Mouse (Mus musculus): ENCODE measurements around the gene Lacc1.
"Not testable (repeated sequence)": the region's sequence is repeated elsewhere in the genome, so short reads cannot be mapped to it uniquely, and the experiment has no call there.

Gene Lacc1

DNA sequence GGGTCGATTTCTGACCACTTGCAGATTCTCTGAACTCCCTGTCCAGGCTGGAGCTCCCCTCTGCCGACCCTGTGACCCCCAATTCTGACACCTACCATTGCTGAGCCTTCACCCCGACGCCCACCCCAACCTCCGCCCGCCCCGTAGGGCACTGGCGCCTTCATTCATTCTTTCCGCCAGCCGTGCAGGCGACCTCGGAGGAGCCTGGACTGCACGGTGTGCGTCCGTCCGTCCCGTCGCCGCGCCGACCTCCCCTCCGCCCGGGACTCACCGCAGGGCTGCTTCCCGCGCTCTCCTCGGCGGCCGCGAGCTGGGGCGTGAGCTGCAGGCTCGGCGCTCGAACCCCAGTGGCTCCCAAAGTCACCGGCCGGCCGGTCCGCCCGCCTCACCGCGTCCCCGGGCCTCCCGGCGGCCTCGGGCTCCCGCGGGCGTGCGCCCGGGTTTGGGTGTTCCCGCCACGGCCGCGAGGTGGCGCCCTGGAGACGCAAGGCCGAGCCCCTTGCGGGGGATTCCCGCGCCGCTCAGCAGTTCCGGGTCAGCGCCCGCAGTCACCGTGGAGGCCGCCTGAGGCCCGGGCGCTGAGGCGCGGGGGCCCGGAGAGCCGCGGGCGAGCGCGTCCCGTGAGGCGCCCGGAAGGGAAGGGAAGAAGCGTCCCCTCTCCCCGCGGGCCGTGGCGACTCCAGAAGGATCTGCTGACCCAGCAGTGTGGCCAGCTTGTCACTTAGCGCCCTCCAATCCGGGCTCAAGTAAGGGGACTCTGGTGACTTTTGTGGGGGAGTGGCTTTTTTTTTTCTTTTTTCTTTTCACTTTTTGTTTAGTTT lies at the start of gene Lacc1, which contains the start of gene Ccdc122:
Lacc1 (minus strand) TSS at position 679 of the 821 bp plus-strand sequence.
Ccdc122 (plus strand) TSS at position 547 of the 821 bp plus-strand sequence.
- ATAC-seq (ENCODE audit: insufficient number of reproducible peaks, low FRiP score, low TSS enrichment), result peak; percentile 49

DNA sequence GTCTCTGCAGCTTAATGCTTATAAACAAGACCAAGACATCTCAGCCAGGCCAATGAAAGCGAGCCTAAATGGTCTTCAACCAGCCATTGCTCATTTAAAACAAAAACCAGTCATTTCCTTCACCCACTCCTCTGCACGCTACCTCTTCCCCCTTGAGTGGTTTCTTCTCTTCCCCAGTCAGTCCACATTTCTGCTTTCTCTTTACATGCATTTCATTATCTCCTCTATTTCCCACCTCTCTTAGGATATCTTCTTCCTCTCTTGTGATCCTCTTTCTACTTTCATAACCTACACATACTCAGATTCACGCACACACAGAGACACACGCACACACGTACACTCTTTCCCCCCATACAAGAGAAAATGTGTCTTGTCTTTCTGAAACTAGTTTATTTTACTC lies 44.5 kb upstream of the Lacc1 start:
- no peak for ATAC-seq (ENCODE audit: insufficient number of reproducible peaks, low FRiP score, low TSS enrichment)

DNA sequence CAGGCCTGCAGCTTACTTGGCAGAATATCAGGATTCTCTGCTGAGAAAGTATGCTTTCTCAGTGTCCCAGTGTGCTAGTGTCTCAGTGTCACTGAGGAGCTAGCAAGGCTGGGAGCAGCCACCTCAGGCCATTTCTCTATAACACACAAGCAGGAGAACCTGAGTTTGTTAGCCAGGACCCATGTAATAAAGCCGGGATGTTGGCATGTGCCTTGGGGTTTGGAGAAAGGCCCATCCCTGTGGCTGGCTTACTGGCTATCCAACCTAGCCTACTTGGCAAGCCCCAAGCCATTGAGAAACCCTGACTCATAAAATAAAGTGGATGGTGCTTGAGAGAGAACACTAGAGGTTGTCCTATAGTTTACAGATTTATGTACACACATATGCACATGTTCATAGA lies 32.7 kb upstream of the Lacc1 start:
- no peak for ATAC-seq (ENCODE audit: insufficient number of reproducible peaks, low FRiP score, low TSS enrichment)

DNA sequence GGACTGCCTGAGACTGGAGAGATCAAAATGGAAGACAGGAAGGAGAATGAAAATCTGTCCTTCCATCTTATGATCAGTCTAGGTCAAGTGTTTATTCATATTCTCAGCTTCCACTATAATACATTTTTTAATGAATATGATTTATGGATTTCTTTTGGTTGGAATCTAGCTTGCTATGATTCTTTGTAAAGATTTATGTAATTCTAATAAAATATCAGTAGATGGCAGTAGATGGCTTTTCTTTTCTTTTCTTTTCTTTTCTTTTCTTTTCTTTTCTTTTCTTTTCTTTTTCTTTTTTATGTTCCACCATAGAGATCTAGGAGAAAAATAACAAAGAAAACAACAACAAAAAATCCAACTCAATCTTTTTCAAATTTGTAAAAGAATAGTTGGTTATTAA lies 16.6 kb upstream of the Lacc1 start:
- ATAC-seq (ENCODE audit: insufficient number of reproducible peaks, low FRiP score, low TSS enrichment), result no peak

DNA sequence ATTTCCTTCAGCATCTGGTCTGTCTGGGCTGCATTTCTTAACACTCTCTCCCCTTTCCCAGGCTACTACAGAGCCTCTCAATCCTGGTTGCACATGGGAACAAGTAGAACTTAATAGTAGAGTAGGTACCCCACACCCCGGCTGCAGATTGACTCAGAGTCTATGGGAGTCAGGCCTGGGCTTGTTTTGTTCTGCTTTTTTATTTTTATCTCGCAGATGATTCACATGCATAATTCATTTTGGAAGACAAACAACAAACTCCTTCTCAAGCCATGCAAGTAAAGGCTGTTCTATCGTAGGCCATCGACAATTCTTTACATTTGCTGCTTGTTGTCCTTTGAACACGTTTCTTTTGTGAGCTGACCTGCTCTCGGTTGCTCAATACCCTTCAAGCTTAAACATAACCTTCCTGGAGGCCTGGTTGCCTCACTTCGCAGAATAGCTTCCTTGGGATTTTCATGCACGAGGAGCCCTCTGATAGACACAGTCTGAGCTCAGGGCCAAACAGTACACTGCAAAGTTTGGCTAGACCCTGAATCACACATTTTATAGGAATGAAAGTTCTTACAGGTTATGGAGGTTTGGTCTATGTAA lies 1.2 kb upstream of the Lacc1 start:
- ATAC-seq (ENCODE audit: insufficient number of reproducible peaks, low FRiP score, low TSS enrichment), result no peak

DNA sequence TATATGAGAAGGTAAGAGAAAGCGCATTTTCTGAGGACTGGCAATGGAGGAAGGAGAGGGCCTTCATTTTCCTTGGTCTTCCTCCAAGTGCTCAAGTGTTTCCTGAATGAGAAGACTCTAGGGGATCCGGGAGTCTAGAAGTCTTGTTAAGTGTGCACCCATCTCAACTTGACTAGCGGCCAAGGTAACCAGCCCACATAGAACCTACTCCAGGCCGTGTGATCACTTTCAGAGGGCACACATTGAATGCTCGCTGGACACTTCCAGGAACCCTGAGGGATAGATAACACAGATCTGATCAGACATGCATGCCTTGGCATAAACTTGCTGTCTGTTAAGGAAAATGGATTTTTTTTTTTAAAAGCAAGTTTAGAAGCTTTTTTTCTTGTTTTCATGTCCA lies 626 bp upstream of the Lacc1 start:
- no peak for ATAC-seq (ENCODE audit: insufficient number of reproducible peaks, low FRiP score, low TSS enrichment)

DNA sequence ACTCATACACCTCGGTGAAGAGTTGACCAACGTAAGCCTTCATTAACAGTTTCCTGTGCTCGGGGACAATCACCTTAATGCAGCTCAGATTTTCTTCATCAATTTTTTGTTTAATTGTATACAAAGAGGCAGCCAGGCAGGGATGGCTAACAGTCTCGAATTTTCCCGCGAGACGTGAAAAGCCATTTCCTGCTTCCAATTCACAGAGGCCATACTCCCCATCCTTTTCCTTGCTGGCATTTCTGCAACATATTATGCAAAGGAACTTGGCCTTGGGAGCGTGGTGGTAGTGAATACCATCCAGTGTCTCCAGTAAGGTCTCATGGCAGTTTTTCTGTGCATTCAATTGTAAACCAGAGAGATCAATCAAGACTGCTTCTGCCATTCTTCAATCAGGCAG lies 1.7 kb downstream of the Lacc1 start:
- no peak for ATAC-seq (ENCODE audit: insufficient number of reproducible peaks, low FRiP score, low TSS enrichment)

DNA sequence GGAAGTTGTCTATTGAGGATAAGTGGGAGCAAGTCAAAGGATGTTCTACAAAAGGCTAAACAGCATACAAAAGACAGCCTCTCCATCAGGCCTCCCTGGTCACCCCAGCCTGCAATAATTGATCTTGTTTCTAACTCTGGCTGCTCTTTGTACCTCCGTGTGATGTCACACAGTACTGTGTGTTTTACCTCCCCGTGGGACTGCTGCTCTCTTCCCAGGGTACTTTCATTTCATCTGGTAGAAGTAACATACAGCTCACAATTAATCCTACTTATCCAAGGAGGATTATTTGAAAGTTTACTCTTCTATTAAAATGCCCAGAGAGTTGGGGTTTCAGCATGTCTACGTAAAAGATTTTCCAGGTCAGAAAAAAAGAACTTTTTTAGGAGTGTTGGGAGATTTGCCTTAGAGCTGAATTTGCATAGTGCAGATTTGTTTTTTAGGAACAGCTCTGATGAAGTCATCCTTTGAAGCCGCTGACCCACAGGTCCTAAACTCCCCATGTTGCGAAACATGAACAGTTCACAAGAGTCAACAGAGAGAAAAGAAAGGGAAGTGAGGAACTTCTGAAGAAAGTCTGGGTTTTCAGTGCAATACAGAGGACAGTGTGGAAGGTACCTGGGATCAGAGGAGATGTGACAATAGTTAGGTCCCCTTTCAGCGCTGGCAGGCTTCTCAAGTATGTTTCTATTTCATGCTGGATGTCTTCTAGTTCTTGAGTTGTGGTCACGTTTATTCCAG lies 2.4 kb downstream of the Lacc1 start:
- no peak for ATAC-seq (ENCODE audit: insufficient number of reproducible peaks, low FRiP score, low TSS enrichment)

DNA sequence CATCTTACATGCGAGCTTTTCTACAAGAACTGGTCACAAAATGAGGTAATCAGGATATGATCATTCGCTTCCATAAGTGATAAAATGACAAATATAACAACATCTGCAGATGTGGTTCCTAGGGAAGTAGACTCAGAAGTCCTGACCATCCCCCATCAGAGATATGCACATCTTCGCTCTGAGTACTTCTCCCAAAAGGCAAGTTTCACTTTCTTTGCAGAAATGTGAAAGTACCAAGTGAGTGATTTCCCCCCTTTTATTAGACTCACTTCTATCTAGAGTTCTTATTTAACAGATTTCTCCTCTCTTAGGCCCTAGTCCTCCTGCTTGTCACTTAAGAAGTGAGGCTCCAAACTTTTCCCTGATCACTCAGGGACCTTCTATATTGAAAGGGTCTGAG lies 3.3 kb downstream of the Lacc1 start:
- no peak for ATAC-seq (ENCODE audit: insufficient number of reproducible peaks, low FRiP score, low TSS enrichment)

DNA sequence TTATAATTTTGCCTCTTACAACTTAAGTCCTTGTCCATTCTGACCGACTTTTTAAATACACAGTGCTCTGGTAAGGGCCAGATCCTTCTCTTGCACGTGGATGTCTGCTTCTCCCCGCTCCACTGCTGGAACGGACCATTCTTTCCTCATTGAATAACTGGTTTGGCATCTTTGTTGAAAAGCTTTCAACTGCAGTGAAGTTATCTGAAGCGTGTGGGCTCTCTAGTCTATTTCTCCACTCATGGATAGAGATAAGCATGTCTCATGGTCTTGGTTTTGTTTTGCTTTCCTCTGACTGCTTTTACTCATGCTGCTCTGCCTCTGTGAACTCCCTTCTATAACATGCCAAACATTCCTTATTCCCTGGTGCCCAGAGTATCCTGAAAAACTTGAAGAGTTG lies 4.3 kb downstream of the Lacc1 start:
- no peak for ATAC-seq (ENCODE audit: insufficient number of reproducible peaks, low FRiP score, low TSS enrichment)

DNA sequence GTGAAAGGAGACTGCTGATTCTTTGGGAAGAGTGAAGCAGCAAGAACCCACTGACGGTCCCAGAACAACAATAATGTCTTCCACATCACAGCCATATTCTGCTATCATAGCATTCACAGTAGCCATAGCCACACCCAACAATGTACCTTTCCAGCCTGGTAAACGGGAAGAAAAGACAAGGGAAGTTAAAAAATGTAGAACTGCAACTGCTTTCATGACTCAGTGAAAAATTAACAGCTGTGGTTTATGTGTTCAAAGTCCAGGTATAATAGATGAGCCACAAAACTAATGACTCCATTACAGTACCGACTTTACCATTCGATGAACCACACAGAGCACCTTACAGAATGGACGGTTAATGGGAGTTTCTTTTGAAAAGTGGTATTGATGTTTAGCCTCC lies 5.9 kb downstream of the Lacc1 start:
- ATAC-seq (ENCODE audit: insufficient number of reproducible peaks, low FRiP score, low TSS enrichment), result no peak

DNA sequence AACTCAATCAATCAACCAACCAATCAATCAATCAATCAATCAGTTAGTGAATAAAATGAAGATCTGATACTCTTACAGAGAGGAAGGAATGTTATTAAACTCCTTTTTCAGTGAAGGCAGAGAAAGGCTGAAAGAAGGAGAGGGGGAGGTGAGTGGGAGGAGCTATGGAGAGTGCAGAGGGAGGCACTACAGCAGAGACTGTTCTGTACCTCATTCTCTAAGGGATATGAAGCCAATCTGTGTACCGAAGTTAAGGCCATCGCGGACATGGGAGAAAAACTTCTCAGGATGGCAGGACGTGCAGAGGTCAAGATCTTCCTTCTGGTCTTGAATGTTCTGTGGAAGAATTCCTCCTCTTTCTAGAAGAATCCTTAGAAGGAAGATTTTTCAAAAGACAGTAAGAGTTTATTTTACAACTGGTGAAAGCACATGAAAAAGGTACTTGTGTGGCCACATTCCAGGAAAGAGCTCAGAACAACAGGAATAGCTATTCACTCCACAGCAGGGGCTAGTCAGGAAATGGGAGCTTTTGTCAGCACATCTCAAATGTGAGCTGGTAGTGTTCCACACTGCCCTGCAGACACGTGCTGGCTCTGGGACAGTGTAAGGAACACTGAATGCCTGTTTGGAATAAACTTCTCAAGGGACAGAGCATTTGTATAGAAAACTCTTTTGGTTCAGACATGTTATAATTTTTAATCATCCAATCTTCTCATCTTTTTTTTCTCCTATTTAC lies 7.2 kb downstream of the Lacc1 start:
- ATAC-seq (ENCODE audit: insufficient number of reproducible peaks, low FRiP score, low TSS enrichment), result no peak

DNA sequence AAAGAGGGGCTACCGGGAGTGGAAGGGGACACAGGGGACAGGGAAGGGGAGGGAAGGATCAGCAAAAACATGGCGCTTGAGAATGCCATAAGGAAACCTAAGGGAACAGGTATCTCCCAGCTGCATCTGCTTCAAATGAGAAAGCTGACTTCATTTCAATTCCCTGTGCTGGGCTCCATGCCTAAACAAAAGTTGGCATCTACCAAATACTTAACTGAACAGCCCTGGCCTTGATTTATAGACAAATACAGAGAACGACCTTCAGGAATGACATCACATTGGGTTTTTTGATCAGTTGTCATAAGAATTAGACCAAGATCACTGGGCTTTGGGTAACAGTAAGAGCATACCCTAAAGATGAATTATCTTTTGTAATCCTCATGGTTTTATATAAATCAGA lies 12.2 kb downstream of the Lacc1 start:
- ATAC-seq (ENCODE audit: insufficient number of reproducible peaks, low FRiP score, low TSS enrichment), result no peak

DNA sequence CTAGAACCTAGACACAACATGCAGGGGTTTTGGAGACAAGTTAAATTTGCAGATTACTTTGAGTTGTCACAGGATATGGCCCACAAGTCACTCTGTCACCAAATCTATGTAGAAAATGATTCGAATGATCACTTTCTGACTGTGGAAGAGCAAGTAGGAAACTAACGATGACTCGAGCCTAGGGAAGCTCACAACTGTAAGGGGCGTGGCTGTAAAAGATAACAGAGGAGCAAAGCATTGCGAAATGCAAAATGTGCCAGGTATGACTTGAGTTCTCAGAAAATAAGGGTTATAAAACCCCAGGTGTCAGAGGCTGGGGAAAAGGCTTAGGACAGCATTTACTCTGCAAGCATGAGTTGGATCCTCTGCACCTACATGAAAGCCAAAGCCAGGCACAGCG lies 19.5 kb downstream of the Lacc1 start:
- ATAC-seq (ENCODE audit: insufficient number of reproducible peaks, low FRiP score, low TSS enrichment), result no peak

DNA sequence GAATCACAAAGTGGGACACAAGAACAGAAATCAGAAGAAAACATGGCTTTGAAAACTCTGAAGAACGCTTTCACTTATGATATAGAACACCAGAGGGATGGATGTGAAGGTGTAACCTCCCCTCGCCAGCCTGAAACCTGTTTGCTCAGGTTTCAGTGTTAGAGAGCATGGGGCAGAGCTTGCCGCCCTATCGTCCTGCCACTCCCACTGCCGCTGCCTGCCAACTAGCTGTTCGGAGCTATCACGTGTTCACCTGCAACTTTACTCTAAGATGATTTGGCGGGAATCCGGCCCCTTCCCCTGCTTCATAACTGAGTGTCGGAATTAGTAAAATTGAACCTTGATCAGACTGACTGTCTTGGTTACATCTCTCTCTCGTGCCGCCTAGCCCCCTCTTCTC lies 19.9 kb downstream of the Lacc1 start:
- not testable (repeated sequence) for ATAC-seq (ENCODE audit: insufficient number of reproducible peaks, low FRiP score, low TSS enrichment)

DNA sequence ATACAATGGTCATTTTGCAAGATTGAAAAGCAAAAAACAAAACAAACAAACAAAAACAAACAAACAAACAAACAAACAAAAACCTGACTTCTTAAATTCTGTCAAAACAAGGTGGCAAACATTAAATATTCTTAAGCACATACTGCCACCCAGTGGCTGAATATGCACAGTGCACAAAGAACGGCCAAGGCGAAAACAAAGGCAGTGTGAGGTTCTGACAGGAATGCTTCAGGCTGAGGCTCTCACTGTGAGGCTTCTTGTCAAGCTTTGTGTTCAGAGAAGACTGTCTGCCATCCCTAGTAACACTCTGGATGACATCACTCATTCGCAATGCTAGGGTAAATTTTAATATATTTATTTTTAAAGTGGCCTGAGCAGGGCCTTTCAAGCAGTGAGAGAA lies 24.9 kb downstream of the Lacc1 start:
- ATAC-seq (ENCODE audit: insufficient number of reproducible peaks, low FRiP score, low TSS enrichment), result peak; percentile 72; the same call in 1 of the 2 replicates

DNA sequence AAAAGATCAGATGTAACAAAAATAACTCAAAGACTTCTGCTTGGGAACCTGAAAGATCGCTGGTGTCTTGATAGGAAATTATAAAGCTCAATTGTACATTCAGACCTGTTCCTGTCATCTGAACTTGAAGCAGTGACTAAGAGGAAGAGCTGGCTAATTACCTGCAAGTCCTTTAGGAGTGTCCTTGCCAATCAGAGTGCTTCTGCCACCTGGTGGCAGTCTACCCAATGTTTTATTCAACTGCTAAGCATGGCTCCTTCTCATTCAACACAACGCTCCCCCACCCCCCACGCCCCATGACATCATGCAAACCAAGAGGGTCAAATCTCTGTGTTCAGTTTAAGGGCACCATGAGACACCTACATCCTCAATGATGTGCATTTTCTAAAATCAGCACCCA lies 28.5 kb downstream of the Lacc1 start:
- ATAC-seq (ENCODE audit: insufficient number of reproducible peaks, low FRiP score, low TSS enrichment), result 0 out of 2 replicates have a peak, but pooled peaks have one; percentile 67

DNA sequence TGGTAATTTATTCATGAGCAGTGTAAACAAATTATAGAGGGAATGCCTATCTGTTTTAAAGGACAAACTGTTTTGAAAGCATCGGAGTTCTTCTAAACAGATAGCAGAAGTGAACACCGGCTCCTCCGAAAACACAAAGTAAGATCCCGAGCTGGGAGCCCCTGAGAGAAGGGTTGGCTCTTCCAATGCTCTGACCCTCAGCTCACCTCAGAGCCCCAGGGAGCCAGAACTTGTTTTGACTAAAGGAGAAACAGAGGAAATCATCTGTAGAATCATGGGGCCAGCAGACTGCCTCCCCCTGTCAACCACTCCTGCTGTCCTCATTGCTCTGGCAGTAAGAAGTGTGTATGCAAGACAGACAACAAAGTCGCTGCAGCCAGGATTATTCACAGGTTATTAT lies 31.1 kb downstream of the Lacc1 start:
- ATAC-seq (ENCODE audit: insufficient number of reproducible peaks, low FRiP score, low TSS enrichment), result no peak

DNA sequence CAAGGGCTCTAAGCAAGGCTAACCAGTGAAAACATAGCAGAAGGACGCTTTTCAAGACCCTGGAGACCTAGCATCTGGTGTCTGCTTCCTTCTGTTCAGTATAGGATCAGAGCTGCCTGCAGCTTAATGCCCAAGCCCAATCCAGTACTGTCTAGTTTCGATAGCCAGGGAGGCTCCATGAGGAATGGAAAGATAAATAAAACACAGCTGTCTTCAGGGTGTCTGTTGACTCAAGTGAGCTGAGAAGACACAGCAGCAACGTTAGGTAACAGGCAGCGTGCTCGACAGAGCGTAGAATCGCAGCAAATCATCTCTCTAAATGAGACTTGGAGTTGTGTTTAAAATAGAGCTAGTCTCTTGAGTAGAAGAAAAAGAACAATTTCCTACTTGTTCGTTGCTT lies 32.0 kb downstream of the Lacc1 start:
- ATAC-seq (ENCODE audit: insufficient number of reproducible peaks, low FRiP score, low TSS enrichment), result no peak

DNA sequence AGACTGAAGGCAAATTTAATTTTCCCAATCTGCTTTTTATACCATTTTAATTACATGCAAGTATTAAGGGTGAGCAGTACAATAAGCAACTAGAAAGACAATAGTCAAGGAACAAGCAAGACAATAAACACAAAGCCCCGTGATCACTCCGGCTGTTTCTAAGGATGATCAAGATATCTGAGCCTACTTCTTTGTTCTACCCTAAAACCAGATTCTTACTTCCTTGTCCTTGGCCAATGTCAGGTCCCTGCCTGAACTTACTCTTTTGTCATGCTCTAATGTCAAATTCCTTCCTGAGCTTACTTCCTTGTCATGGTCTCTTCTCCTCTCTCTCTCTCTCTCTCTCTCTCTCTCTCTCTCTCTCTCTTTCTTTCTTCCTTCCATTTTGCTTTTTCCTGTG lies 46.4 kb downstream of the Lacc1 start:
- not testable (repeated sequence) for ATAC-seq (ENCODE audit: insufficient number of reproducible peaks, low FRiP score, low TSS enrichment)

DNA sequence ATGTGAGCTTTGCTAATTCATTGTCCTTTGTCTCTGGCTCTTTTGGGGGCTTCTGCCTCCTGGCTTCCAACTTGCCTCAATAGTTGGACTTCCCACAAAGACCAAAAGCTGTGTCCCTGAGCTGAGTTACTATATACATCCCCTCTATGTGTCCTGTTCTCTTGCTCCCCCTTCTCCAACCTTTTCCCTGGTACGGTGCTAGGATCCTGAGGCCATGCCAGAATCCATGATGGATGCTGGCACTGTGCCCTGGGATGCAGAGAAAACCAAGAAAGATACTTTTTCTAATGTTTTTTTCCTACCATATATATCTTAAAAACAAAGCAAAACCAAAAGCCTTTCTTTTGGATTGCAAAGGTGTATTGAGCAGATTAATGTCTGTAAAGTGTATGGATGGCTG lies 54.9 kb downstream of the Lacc1 start:
- ATAC-seq (ENCODE audit: insufficient number of reproducible peaks, low FRiP score, low TSS enrichment), result no peak

Data from cerebellum, adult (tissue).